Mouse (Mus musculus): Measurements from ENCODE around the gene Pdia6. TPM values are rescaled to one million over a fixed set of nuclear protein-coding genes. Genes with fewer than 3 reads are reported as not detected.

The Pdia6 gene
- polyA plus RNA-seq, 2 experiments, result 435 to 584 TPM

GRCm38 (mm10) chr12:17235535-17236313 lies 30.6 kb upstream of the Pdia6 start:
- H3K9me3 ChIP-seq (ENCODE audit: control insufficient read depth, low read length), result no peaks in the 10 kb centered on the region
- TF ChIP-seq POLR2A (IDR thresholded peaks at IDR 0.05; ENCODE audit: borderline replicate concordance, extremely low read depth, insufficient read depth, insufficient read length), result no peak
- 51% methylated on average over 11 of the region's 11 CpGs for WGBS
- H3K27ac ChIP-seq (replicated peaks; ENCODE audit: low read depth, low read length), result no peak overlapping the region
- DNase-seq (ENCODE audit: low spot score) (no peak), ATAC-seq (ENCODE audit: low FRiP score, low read depth) (no peak)
- H3K36me3 ChIP-seq (ENCODE audit: control insufficient read depth, insufficient read depth, low read length), result no peaks in the 10 kb centered on the region
- no peak overlapping the region for H3K4me2 ChIP-seq (replicated peaks; ENCODE audit: low read depth, low read length, severe bottlenecking)
- H3K27me3 ChIP-seq (ENCODE audit: control insufficient read depth, insufficient read depth, low read length), result no peaks in the 10 kb centered on the region
- no peak overlapping the region for H3K9ac ChIP-seq (ENCODE audit: low read depth, low read length, severe bottlenecking)
- no peak overlapping the region for H3K4me3 ChIP-seq (replicated peaks; ENCODE audit: low read length)
- peaks cover 10% of the 10 kb centered on the region for H3K4me1 ChIP-seq (ENCODE audit: control insufficient read depth, insufficient read depth, low read length)

DNA sequence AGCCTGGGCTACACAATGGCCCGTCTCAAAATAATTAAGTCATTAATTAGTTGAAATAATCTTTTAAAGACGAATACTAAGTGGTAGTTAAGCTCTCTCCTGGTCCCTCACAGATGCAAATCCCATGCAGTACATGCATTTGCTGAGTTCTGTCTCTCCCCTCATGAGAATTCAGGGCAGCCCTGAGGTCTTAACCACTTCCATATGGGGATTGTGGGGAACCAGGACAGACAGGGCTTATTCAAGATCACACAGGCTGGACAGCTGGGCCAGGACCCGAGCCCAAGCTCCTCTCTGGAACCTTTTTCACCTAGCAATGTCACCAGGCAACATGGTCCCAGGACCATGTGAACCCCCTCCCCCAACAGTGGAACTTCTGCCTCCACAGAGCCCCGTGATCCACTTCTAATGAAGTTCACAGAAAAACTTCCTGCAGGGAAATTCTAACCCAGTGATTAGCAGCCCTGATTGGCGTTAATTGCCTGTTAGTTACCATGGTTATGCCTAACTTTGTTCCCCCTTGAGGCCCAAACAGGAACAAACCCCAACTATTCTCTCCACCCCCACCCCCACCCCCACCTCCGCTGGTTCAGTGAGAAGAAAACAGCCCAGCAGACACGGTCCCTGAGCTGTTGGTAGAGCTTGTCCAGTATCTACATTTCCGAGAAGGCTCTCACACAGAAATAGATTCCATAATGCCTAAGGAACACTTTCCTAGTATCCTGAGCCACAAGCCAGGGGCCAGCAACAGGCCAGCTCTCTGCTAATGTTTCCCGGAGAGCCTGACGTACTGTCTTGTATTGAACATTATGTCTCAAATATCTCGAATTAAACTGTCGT lies 27.5 kb upstream of the Pdia6 start:
- DNase-seq (ENCODE audit: low spot score), result peak; percentile 16
- ATAC-seq (ENCODE audit: low FRiP score, low read depth), result peak; percentile 30; the same call in 1 of the 2 replicates
- H3K36me3 ChIP-seq (ENCODE audit: control insufficient read depth, insufficient read depth, low read length), result no peaks in the 10 kb centered on the region
- no peak overlapping the region for H3K4me2 ChIP-seq (replicated peaks; ENCODE audit: low read depth, low read length, severe bottlenecking)
- H3K27me3 ChIP-seq (ENCODE audit: control insufficient read depth, insufficient read depth, low read length), result no peaks in the 10 kb centered on the region
- 22% methylated on average over 12 of the region's 12 CpGs for WGBS
- H3K9me3 ChIP-seq (ENCODE audit: control insufficient read depth, low read length), result no peaks in the 10 kb centered on the region
- no peak overlapping the region for H3K9ac ChIP-seq (ENCODE audit: low read depth, low read length, severe bottlenecking)
- 0 out of 2 replicates have a peak overlapping the region, but pooled peaks have one; percentile 38 for H3K27ac ChIP-seq (replicated peaks; ENCODE audit: low read depth, low read length)
- H3K4me3 ChIP-seq (replicated peaks; ENCODE audit: low read length), result no peak overlapping the region
- peaks cover 10% of the 10 kb centered on the region for H3K4me1 ChIP-seq (ENCODE audit: control insufficient read depth, insufficient read depth, low read length)
- no peak for TF ChIP-seq POLR2A (IDR thresholded peaks at IDR 0.05; ENCODE audit: borderline replicate concordance, extremely low read depth, insufficient read depth, insufficient read length)

GRCm38 (mm10) chr12:17239428-17239688 lies 27.0 kb upstream of the Pdia6 start:
- H3K27ac ChIP-seq (replicated peaks; ENCODE audit: low read depth, low read length), result 0 out of 2 replicates have a peak overlapping the region, but pooled peaks have one; percentile 38

DNA sequence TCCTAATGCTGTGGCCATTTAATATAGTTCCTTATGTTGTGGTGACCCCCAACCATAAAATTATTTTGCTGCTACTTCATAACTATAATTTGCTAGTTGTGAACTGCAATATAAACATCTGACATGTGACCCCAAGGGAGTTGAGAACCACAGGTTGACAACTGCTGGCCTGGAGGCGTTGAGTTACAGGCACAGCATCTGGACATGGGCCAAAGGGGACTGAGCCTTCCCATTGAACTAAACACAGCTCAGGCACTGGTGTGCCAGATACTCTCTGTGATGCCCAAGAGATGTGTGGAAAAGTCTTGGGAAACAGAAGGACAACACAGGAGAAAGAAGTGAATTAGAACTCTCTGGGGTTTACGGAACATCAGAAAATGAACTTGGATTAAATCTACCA lies 25.3 kb upstream of the Pdia6 start:
- DNase-seq (ENCODE audit: low spot score), result no peak
- TF ChIP-seq POLR2A (IDR thresholded peaks at IDR 0.05; ENCODE audit: borderline replicate concordance, extremely low read depth, insufficient read depth, insufficient read length), result no peak
- H3K27me3 ChIP-seq (ENCODE audit: control insufficient read depth, insufficient read depth, low read length), result no peaks in the 10 kb centered on the region
- H3K4me2 ChIP-seq (replicated peaks; ENCODE audit: low read depth, low read length, severe bottlenecking), result no peak overlapping the region
- peaks cover 10% of the 10 kb centered on the region for H3K4me1 ChIP-seq (ENCODE audit: control insufficient read depth, insufficient read depth, low read length)
- ATAC-seq (ENCODE audit: low FRiP score, low read depth), result no peak
- H3K27ac ChIP-seq (replicated peaks; ENCODE audit: low read depth, low read length), result no peak overlapping the region
- no peaks in the 10 kb centered on the region for H3K36me3 ChIP-seq (ENCODE audit: control insufficient read depth, insufficient read depth, low read length)
- WGBS, result 76% methylated on average over 2 of the region's 2 CpGs
- no peaks in the 10 kb centered on the region for H3K9me3 ChIP-seq (ENCODE audit: control insufficient read depth, low read length)
- no peak overlapping the region for H3K4me3 ChIP-seq (replicated peaks; ENCODE audit: low read length)
- no peak overlapping the region for H3K9ac ChIP-seq (ENCODE audit: low read depth, low read length, severe bottlenecking)

More at GRCm38 (mm10) chr12:17239428-17239688, 27.0 kb upstream of the Pdia6 start:
- Histone ChIP-seq H3K9ac (ENCODE audit: low read depth, low read length, severe bottlenecking) (no peak overlapping the region), H3K4me3 (replicated peaks; ENCODE audit: low read length) (no peak overlapping the region), H3K9me3 (ENCODE audit: control insufficient read depth, low read length) (no peaks in the 10 kb centered on the region), H3K4me1 (ENCODE audit: control insufficient read depth, insufficient read depth, low read length) (peaks cover 10% of the 10 kb centered on the region), H3K27me3 (ENCODE audit: control insufficient read depth, insufficient read depth, low read length) (no peaks in the 10 kb centered on the region), H3K4me2 (replicated peaks; ENCODE audit: low read depth, low read length, severe bottlenecking) (no peak overlapping the region), H3K36me3 (ENCODE audit: control insufficient read depth, insufficient read depth, low read length) (no peaks in the 10 kb centered on the region)
- ATAC-seq (ENCODE audit: low FRiP score, low read depth) (0 out of 2 replicates have a peak, but pooled peaks have one; percentile 6), DNase-seq (ENCODE audit: low spot score) (no peak)
- TF ChIP-seq POLR2A (IDR thresholded peaks at IDR 0.05; ENCODE audit: borderline replicate concordance, extremely low read depth, insufficient read depth, insufficient read length), result no peak

GRCm38 (mm10) chr12:17241614-17242013 lies 24.7 kb upstream of the Pdia6 start:
- H3K36me3 ChIP-seq (ENCODE audit: control insufficient read depth, insufficient read depth, low read length), result no peaks in the 10 kb centered on the region

More at GRCm38 (mm10) chr12:17241614-17242013, 24.7 kb upstream of the Pdia6 start:
- Histone ChIP-seq H3K4me2 (replicated peaks; ENCODE audit: low read depth, low read length, severe bottlenecking) (no peak overlapping the region), H3K9me3 (ENCODE audit: control insufficient read depth, low read length) (no peaks in the 10 kb centered on the region), H3K4me1 (ENCODE audit: control insufficient read depth, insufficient read depth, low read length) (peaks cover 10% of the 10 kb centered on the region), H3K9ac (ENCODE audit: low read depth, low read length, severe bottlenecking) (no peak overlapping the region), H3K27me3 (ENCODE audit: control insufficient read depth, insufficient read depth, low read length) (no peaks in the 10 kb centered on the region), H3K27ac (replicated peaks; ENCODE audit: low read depth, low read length) (no peak overlapping the region), H3K4me3 (replicated peaks; ENCODE audit: low read length) (no peak overlapping the region)
- TF ChIP-seq POLR2A (IDR thresholded peaks at IDR 0.05; ENCODE audit: borderline replicate concordance, extremely low read depth, insufficient read depth, insufficient read length), result no peak
- 88% methylated on average over 9 of the region's 9 CpGs for WGBS
- no peak for DNase-seq (ENCODE audit: low spot score)
- no peak for ATAC-seq (ENCODE audit: low FRiP score, low read depth)
